Mouse (Mus musculus) C2C12 (cell line): Measurements from ENCODE around the gene Pla2g3. TPM values are rescaled to one million over a fixed set of nuclear protein-coding genes. Genes with fewer than 3 reads are reported as not detected.

ENCODE experiments used
- H3K27me3 ChIP-seq: one replicate; pipeline ENCODE4 v1.6.1; 2011; ENCODE audit not compliant: control insufficient read depth, insufficient read depth, insufficient read length
- H3K36me3 ChIP-seq: one replicate; pipeline ENCODE4 v1.6.1; 2011; ENCODE audit not compliant: control insufficient read depth, insufficient read depth
- H3K4me3 ChIP-seq: one replicate; pipeline ENCODE4 v1.5.1; 2011; ENCODE audit warnings: mild to moderate bottlenecking, control low read depth; ENCODE audit not compliant: poor library complexity, insufficient read depth, severe bottlenecking
- H3K79me2 ChIP-seq: one replicate; pipeline ENCODE4 v1.6.1; 2011; ENCODE audit not compliant: control insufficient read depth, insufficient read depth
- H3K79me3 ChIP-seq: one replicate; pipeline ENCODE4 v1.6.1; 2011; ENCODE audit warnings: low read depth, control low read depth
- H3ac ChIP-seq: one replicate; pipeline ENCODE3; 2011; ENCODE audit warnings: low read depth; ENCODE audit not compliant: control insufficient read depth, insufficient read length
- CEBPB ChIP-seq: IDR thresholded peaks from one replicate; pipeline ENCODE4 v1.6.1; 2011; ENCODE audit warnings: low read depth, mild to moderate bottlenecking, control low read depth, moderate library complexity
- CTCF ChIP-seq: IDR thresholded peaks from one replicate; pipeline ENCODE4 v1.5.1; 2011; ENCODE audit not compliant: control insufficient read depth, insufficient read depth, insufficient read length
- FOSL1 ChIP-seq: IDR thresholded peaks from one replicate; pipeline ENCODE4 v1.8.0; 2011; ENCODE audit warnings: mild to moderate bottlenecking, low read length; ENCODE audit not compliant: poor library complexity, insufficient read depth, severe bottlenecking
- MAX ChIP-seq: IDR thresholded peaks from one replicate; pipeline ENCODE4 v1.6.1; 2011; ENCODE audit warnings: mild to moderate bottlenecking, control low read depth
- MYOD1 ChIP-seq: IDR thresholded peaks from one replicate; pipeline ENCODE4 v1.6.1; 2011; ENCODE audit warnings: low read depth; ENCODE audit not compliant: control insufficient read depth, insufficient read length
- MYOG ChIP-seq: IDR thresholded peaks from one replicate; pipeline ENCODE4 v1.6.1; 2011; ENCODE audit not compliant: control insufficient read depth, insufficient read length; ENCODE audit errors: extremely low read depth
- USF1 ChIP-seq: IDR thresholded peaks from one replicate; pipeline ENCODE4 v1.6.1; 2011; ENCODE audit warnings: low read depth, mild to moderate bottlenecking, control low read depth, moderate library complexity
- polyA plus RNA-seq: library from polyadenylated mRNA; unstranded; fragments of >200 nt; fragmentation: generic; extraction: Trizol; gene quantifications from one replicate; pipeline ENCODE4 v1.2.1, GENCODE M21; 2012; ENCODE audit warnings: missing spikeins

Gene Pla2g3
- polyA plus RNA-seq, 1 experiment = 0.21 TPM

GRCm38 (mm10) chr11:3515637-3516036 is 27.6 kb downstream of the Pla2g3 start:
- TF ChIP-seq MAX = no peak
- no peak for TF ChIP-seq USF1
- TF ChIP-seq CEBPB = no peak
- TF ChIP-seq MYOG = no peak
- no peak for TF ChIP-seq FOSL1
- TF ChIP-seq CTCF = no peak
- TF ChIP-seq MYOD1 = no peak
- Histone ChIP-seq H3ac (peak overlapping the region; percentile 24), H3K27me3 (no peaks in the 10 kb centered on the region)

GRCm38 (mm10) chr11:3516121-3516520 is 28.0 kb downstream of the Pla2g3 start:
- Histone ChIP-seq H3K79me3 (no peaks in the 10 kb centered on the region), H3ac (no peak overlapping the region), H3K27me3 (no peaks in the 10 kb centered on the region), H3K36me3 (peaks cover 23% of the 10 kb centered on the region), H3K79me2 (no peaks in the 10 kb centered on the region), H3K4me3 (no peak overlapping the region)
- TF ChIP-seq FOSL1 = no peak
- no peak for TF ChIP-seq CEBPB
- TF ChIP-seq CTCF = no peak
- TF ChIP-seq USF1 = no peak
- TF ChIP-seq MAX = no peak
- TF ChIP-seq MYOD1 = no peak

More at GRCm38 (mm10) chr11:3515637-3516036, 27.6 kb downstream of the Pla2g3 start:
- Histone ChIP-seq H3K79me2 (no peaks in the 10 kb centered on the region), H3K36me3 (peaks cover 19% of the 10 kb centered on the region), H3K4me3 (no peak overlapping the region), H3K79me3 (no peaks in the 10 kb centered on the region)

- no peak for TF ChIP-seq MYOD1
- no peak for TF ChIP-seq MAX
- no peak for TF ChIP-seq CTCF
- no peak for TF ChIP-seq USF1
- no peak for TF ChIP-seq MYOG
- TF ChIP-seq FOSL1 = no peak
- TF ChIP-seq CEBPB = no peak
- Histone ChIP-seq H3ac (no peak overlapping the region), H3K79me3 (no peaks in the 10 kb centered on the region), H3K79me2 (no peaks in the 10 kb centered on the region), H3K36me3 (peaks cover 31% of the 10 kb centered on the region), H3K27me3 (no peaks in the 10 kb centered on the region), H3K4me3 (no peak overlapping the region)
Observed at GRCm38 (mm10) chr11:3516859-3517845, 29.1 kb downstream of the Pla2g3 start.

- Histone ChIP-seq H3K79me2 (no peaks in the 10 kb centered on the region), H3K36me3 (peaks cover 40% of the 10 kb centered on the region), H3ac (no peak overlapping the region), H3K4me3 (no peak overlapping the region), H3K79me3 (no peaks in the 10 kb centered on the region), H3K27me3 (no peaks in the 10 kb centered on the region)
- TF ChIP-seq CTCF (no peak), MAX (no peak), FOSL1 (no peak), CEBPB (no peak), MYOG (no peak), MYOD1 (no peak), USF1 (no peak)
Observed at GRCm38 (mm10) chr11:3517846-3518732, 30.0 kb downstream of the Pla2g3 start.

- H3K79me2 ChIP-seq = no peaks in the 10 kb centered on the region
- peaks cover 50% of the 10 kb centered on the region for H3K36me3 ChIP-seq
- H3K4me3 ChIP-seq = no peak overlapping the region
- no peaks in the 10 kb centered on the region for H3K79me3 ChIP-seq
- TF ChIP-seq USF1 = no peak
- no peak for TF ChIP-seq CTCF
- no peak for TF ChIP-seq MYOD1
- no peak for TF ChIP-seq MAX
- no peak for TF ChIP-seq FOSL1
- TF ChIP-seq MYOG = no peak
- TF ChIP-seq CEBPB = no peak
- no peak overlapping the region for H3ac ChIP-seq
- no peaks in the 10 kb centered on the region for H3K27me3 ChIP-seq
Observed at GRCm38 (mm10) chr11:3519051-3519726, 31.1 kb downstream of the Pla2g3 start.
